Mouse (Mus musculus) spleen, adult 2 months (tissue): ENCODE measurements around the gene Tmem266. TPM values are rescaled to one million over a fixed set of nuclear protein-coding genes. Genes with fewer than 3 reads are reported as not detected.
A peak's percentile ranks its signal among the peaks of the same experiment; 100 is the strongest.

Experiments
- DNase-seq, 2 experiments: peaks; one replicate each; pipeline versions ENCODE4 v3.0.0 to v3.0.0-alpha.2; 2012 to 2021; ENCODE audit warnings: low spot score in 2 of 2, low read depth in 1 of 2
- H3K27ac ChIP-seq: fragments of 200-500 bp; 2 replicates; pipeline ENCODE4 v1.5.1; 2012; ENCODE audit warnings: low read length, inconsistent platforms; ENCODE audit not compliant: insufficient read depth
- H3K27me3 ChIP-seq: fragments of 200-500 bp; 2 replicates; pipeline ENCODE4 v1.6.1; 2012; ENCODE audit warnings: mild to moderate bottlenecking, moderate library complexity, low read length, inconsistent platforms; ENCODE audit not compliant: control insufficient read depth, insufficient read depth
- H3K36me3 ChIP-seq: fragments of 200-500 bp; 2 replicates; pipeline ENCODE4 v1.6.1; 2012; ENCODE audit warnings: mild to moderate bottlenecking, low read length, inconsistent platforms; ENCODE audit not compliant: control insufficient read depth, insufficient read depth
- H3K4me1 ChIP-seq: fragments of 200-500 bp; 2 replicates; pipeline ENCODE4 v1.6.1; 2011; ENCODE audit warnings: inconsistent platforms; ENCODE audit not compliant: control insufficient read depth, insufficient read depth, insufficient read length
- H3K4me3 ChIP-seq: fragments of 200-500 bp; 2 replicates; pipeline ENCODE4 v1.5.1; 2011; ENCODE audit warnings: mild to moderate bottlenecking, inconsistent platforms; ENCODE audit not compliant: insufficient read depth, insufficient read length; ENCODE audit errors: extremely low read depth
- CTCF ChIP-seq: fragments of 200-500 bp; IDR thresholded peaks from 2 replicates; pipeline ENCODE4 v1.5.1; 2011; ENCODE audit warnings: mild to moderate bottlenecking, inconsistent platforms; ENCODE audit not compliant: insufficient read depth, insufficient read length, insufficient replicate concordance; ENCODE audit errors: extremely low read depth
- POLR2A ChIP-seq: fragments of 200-500 bp; IDR thresholded peaks from 2 replicates; pipeline ENCODE4 v1.6.1; 2011; ENCODE audit warnings: low read depth, low read length, inconsistent platforms
- WGBS: fragments of 180-500 bp; shearing (Covaris S2); methylation state at CpG from one replicate; pipeline ENCODE4 v1.1.7; 2018; 5-methylcytosine and 5-hydroxymethylcytosine counted together
- polyA plus RNA-seq: library from polyadenylated mRNA; depleted of rRNA; stranded (reverse); fragments of >200 nt; gene quantifications from 2 replicates; pipeline ENCODE4 v1.2.3, GENCODE M21; 2012

Gene Tmem266
- polyA plus RNA-seq, 1 experiment = 0.19 TPM

- 9% methylated on average over 1 of the region's 1 CpGs for WGBS
- no peaks in the 10 kb centered on the region for H3K27me3 ChIP-seq
- H3K4me3 ChIP-seq = no peak overlapping the region
- TF ChIP-seq CTCF (no peak), POLR2A (no peak)
- H3K4me1 ChIP-seq = peaks cover 6% of the 10 kb centered on the region
- no peak overlapping the region for H3K27ac ChIP-seq
- no peaks in the 10 kb centered on the region for H3K36me3 ChIP-seq
- peak in 1 of 2 experiments; percentile 9 for DNase-seq
Observed at GRCm38 (mm10) chr9:55395650-55396049, 68.9 kb downstream of the Tmem266 start.

- TF ChIP-seq POLR2A (no peak), CTCF (no peak)
- no peak overlapping the region for H3K27ac ChIP-seq
- DNase-seq = no peak
- 91% methylated on average over 7 of the region's 7 CpGs for WGBS
- no peaks in the 10 kb centered on the region for H3K36me3 ChIP-seq
- H3K4me1 ChIP-seq = peaks cover 6% of the 10 kb centered on the region
- no peaks in the 10 kb centered on the region for H3K27me3 ChIP-seq
- no peak overlapping the region for H3K4me3 ChIP-seq
Observed at GRCm38 (mm10) chr9:55398985-55399554, 72.4 kb downstream of the Tmem266 start.

GRCm38 (mm10) chr9:55402276-55402675 lies 75.6 kb downstream of the Tmem266 start:
- no peak for DNase-seq
- Histone ChIP-seq H3K27me3 (no peaks in the 10 kb centered on the region), H3K4me1 (no peaks in the 10 kb centered on the region), H3K4me3 (no peak overlapping the region), H3K36me3 (no peaks in the 10 kb centered on the region), H3K27ac (no peak overlapping the region)
- no peak for TF ChIP-seq CTCF
- TF ChIP-seq POLR2A = no peak
- WGBS = 83% methylated on average over 7 of the region's 7 CpGs

GRCm38 (mm10) chr9:55404256-55404655 lies 77.5 kb downstream of the Tmem266 start:
- H3K36me3 ChIP-seq = no peaks in the 10 kb centered on the region
- no peak for DNase-seq
- H3K27ac ChIP-seq = no peak overlapping the region
- H3K4me1 ChIP-seq = no peaks in the 10 kb centered on the region
- no peak overlapping the region for H3K4me3 ChIP-seq
- H3K27me3 ChIP-seq = no peaks in the 10 kb centered on the region
- no peak for TF ChIP-seq CTCF
- WGBS = 89% methylated on average over 4 of the region's 4 CpGs

GRCm38 (mm10) chr9:55404976-55405702 lies 78.4 kb downstream of the Tmem266 start:
- H3K36me3 ChIP-seq = no peaks in the 10 kb centered on the region
- no peak overlapping the region for H3K4me3 ChIP-seq
- WGBS = 66% methylated on average over 6 of the region's 6 CpGs
- TF ChIP-seq CTCF = no peak
- TF ChIP-seq POLR2A = no peak
- no peak overlapping the region for H3K27ac ChIP-seq
- H3K4me1 ChIP-seq = no peaks in the 10 kb centered on the region
- DNase-seq = no peak
- H3K27me3 ChIP-seq = no peaks in the 10 kb centered on the region

GRCm38 (mm10) chr9:55406773-55407172 lies 80.1 kb downstream of the Tmem266 start:
- Histone ChIP-seq H3K27me3 (no peaks in the 10 kb centered on the region), H3K4me1 (no peaks in the 10 kb centered on the region), H3K36me3 (no peaks in the 10 kb centered on the region), H3K27ac (no peak overlapping the region), H3K4me3 (no peak overlapping the region)
- no peak for DNase-seq
- WGBS = 93% methylated on average over 2 of the region's 2 CpGs
- TF ChIP-seq CTCF = no peak
- no peak for TF ChIP-seq POLR2A

- H3K36me3 ChIP-seq = no peaks in the 10 kb centered on the region
- 81% methylated on average over 4 of the region's 4 CpGs for WGBS
- H3K27ac ChIP-seq = no peak overlapping the region
- no peaks in the 10 kb centered on the region for H3K4me1 ChIP-seq
- no peak for TF ChIP-seq POLR2A
- no peak for TF ChIP-seq CTCF
- no peak overlapping the region for H3K4me3 ChIP-seq
- H3K27me3 ChIP-seq = no peaks in the 10 kb centered on the region
- no peak for DNase-seq
Observed at GRCm38 (mm10) chr9:55408851-55409250, 82.1 kb downstream of the Tmem266 start.
